Mouse (Mus musculus): Measurements from ENCODE around the gene Lrmda. TPM values are rescaled to one million over a fixed set of nuclear protein-coding genes. Genes with fewer than 3 reads are reported as not detected.

The Lrmda gene
- polyA plus RNA-seq, 1 experiment = not detected

DNA sequence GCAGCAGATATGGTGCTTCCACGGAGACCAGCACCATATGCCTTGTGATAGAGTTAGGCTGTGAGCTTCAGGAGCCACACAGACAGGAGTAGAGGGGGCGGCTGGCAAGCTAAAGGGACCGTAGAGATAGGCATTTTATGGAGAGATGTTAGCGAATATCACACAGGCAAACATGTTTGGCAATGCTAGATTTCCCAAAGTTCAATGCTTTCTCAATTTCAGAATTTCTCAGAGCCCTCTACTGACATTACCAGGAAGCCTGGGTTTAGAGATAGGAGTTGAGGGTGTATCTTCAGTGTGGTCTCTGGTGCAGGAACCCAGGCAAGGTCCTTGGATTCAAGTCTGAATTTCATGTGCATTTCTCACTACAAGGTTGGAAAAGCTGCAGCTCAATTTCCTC lies 36.7 kb downstream of the Lrmda start:
- TF ChIP-seq CTCF (IDR thresholded peaks at IDR 0.05; ENCODE audit: borderline replicate concordance, insufficient read depth, low read length) (no peak), POLR2A (IDR thresholded peaks at IDR 0.05; ENCODE audit: low read depth, low read length) (no peak)
- Histone ChIP-seq H3K4me1 (ENCODE audit: control insufficient read depth, insufficient read depth, low read length) (peaks cover 4% of the 10 kb centered on the region; the same call in 1 of the 2 replicates), H3K4me3 (ENCODE audit: insufficient read depth, low read length) (no peak overlapping the region), H3K27ac (ENCODE audit: insufficient read depth, low read length) (no peak overlapping the region)

DNA sequence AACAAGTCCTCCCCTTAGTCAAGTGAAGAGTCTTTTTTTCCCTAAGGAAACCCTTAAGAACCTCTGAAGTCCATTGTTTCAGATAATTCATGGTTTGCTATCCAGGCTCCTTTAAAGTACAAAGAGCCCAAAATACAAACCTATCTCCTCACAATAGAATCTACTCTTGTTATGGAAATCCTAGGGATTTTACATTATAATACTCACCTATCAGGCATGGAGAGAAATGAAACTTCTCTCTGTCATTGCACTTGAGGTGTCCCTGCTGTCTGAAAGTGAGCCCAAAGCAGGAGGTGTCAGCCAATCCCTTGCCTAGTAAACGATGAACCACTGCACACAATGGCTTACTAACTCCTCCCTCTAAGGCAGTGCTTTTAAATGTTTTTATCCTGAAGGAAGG lies 39.2 kb downstream of the Lrmda start:
- TF ChIP-seq POLR2A (IDR thresholded peaks at IDR 0.05; ENCODE audit: low read depth, low read length) (no peak), CTCF (IDR thresholded peaks at IDR 0.05; ENCODE audit: borderline replicate concordance, insufficient read depth, low read length) (no peak)
- Histone ChIP-seq H3K27ac (ENCODE audit: insufficient read depth, low read length) (no peak overlapping the region), H3K4me1 (ENCODE audit: control insufficient read depth, insufficient read depth, low read length) (no peaks in the 10 kb centered on the region), H3K4me3 (ENCODE audit: insufficient read depth, low read length) (no peak overlapping the region)

DNA sequence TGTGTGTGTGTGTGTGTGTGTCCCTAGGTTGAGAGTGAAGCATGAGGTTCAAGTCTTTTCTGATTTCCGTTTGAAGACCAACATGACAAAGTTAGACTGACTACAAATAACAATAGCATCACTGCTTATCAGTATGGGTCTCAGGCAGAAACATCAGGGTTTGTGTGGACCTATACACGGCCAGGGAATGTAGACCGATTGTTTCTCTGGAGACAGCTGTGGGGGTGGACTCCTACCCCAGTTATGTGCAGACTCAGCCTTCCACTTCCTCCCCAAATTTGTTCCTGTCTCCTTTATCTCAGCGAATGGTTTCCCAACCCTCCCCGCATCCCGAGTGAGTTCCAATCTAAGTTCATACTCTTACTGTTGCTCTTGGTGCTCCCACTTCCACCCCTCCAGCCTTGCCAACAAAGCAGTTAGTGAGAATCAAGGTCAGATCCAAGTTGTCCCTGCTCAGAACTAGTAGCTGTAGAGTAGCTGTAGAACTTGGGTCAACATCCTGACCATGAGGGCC lies 39.9 kb downstream of the Lrmda start:
- TF ChIP-seq POLR2A (IDR thresholded peaks at IDR 0.05; ENCODE audit: low read depth, low read length) = no peak
- no peak for TF ChIP-seq CTCF (IDR thresholded peaks at IDR 0.05; ENCODE audit: borderline replicate concordance, insufficient read depth, low read length)
- Histone ChIP-seq H3K4me3 (ENCODE audit: insufficient read depth, low read length) (no peak overlapping the region), H3K4me1 (ENCODE audit: control insufficient read depth, insufficient read depth, low read length) (no peaks in the 10 kb centered on the region), H3K27ac (ENCODE audit: insufficient read depth, low read length) (no peak overlapping the region)

DNA sequence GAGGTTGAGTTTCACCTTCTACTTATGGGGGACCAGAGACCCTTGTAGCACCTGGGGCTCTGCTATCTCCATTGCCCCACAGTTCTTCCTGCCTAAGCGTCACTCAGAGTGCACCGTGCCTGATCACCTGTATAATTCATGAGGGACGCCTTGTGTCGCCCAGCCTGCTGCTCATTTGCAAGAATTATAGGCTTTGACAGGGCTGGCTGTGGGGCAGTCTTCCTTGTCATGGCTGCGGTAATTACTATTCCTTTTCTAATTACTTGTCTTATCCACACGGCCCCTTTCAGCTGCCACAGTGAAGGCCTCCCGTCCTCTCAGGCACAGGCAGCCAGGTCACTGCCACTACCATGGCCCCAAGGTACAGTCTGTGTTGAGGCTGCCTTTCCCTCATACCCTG lies 41.3 kb downstream of the Lrmda start:
- no peak for TF ChIP-seq POLR2A (IDR thresholded peaks at IDR 0.05; ENCODE audit: low read depth, low read length)
- TF ChIP-seq CTCF (IDR thresholded peaks at IDR 0.05; ENCODE audit: borderline replicate concordance, insufficient read depth, low read length) = no peak
- Histone ChIP-seq H3K4me3 (ENCODE audit: insufficient read depth, low read length) (no peak overlapping the region), H3K27ac (ENCODE audit: insufficient read depth, low read length) (no peak overlapping the region), H3K4me1 (ENCODE audit: control insufficient read depth, insufficient read depth, low read length) (no peaks in the 10 kb centered on the region)

DNA sequence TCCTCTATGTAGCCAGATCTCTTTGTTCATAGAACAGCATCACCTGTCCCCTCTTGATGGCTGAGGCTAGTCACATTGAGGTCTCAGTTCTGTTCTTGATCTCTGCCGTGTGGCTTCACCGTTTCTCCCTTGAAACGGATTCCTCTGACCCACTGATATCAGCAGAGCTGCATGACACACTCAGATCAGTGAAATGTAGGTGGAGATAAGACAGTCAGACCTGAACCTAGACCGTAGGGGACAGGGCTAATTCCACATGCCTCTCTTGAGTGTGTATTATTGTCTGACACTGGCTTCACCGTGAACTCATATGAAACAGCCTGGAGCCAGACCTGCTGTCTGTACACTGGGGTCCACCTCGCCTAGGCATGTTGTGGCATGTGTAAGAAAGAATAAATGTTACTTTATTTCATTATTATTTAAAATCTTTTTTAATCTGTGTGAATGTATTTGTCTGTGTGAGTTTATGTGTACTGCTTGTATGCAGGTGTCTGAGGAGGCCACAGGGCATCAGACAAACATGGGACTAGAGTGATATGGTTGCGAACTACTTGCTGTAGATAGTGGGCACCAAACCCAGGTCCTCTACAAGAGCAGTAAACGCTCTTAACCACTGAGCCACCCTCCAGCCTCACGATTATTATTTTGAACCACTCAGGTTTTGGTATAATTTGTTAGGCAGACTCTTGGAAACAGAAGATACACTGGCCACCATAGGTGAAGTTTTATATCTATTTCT lies 42.8 kb downstream of the Lrmda start:
- no peak overlapping the region for H3K27ac ChIP-seq (ENCODE audit: insufficient read depth, low read length)
- H3K4me1 ChIP-seq (ENCODE audit: control insufficient read depth, insufficient read depth, low read length) = no peaks in the 10 kb centered on the region
- no peak overlapping the region for H3K4me3 ChIP-seq (ENCODE audit: insufficient read depth, low read length)
- TF ChIP-seq POLR2A (IDR thresholded peaks at IDR 0.05; ENCODE audit: low read depth, low read length) = no peak
- no peak for TF ChIP-seq CTCF (IDR thresholded peaks at IDR 0.05; ENCODE audit: borderline replicate concordance, insufficient read depth, low read length)

DNA sequence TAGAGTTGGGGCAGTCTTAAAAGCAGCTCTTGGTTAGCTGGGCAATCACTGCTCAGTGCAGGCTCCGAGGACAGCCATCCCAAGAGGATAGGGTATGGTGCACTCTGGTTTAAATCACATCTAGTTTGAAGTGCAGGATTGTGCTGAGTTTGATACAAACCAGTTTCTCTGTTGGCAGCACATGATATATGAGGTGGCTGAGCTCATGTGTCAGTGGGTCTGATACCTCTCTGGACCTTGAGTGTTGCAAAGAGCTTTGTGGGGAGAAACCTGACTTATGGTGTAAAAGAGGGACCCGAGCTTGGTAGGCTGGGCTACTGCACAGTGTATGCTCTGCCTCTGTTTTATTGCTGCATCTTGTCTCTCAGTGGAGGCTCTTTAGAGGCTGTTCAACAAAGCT lies 49.7 kb downstream of the Lrmda start:
- Histone ChIP-seq H3K4me3 (ENCODE audit: insufficient read depth, low read length) (no peak overlapping the region), H3K4me1 (ENCODE audit: control insufficient read depth, insufficient read depth, low read length) (no peaks in the 10 kb centered on the region), H3K27ac (ENCODE audit: insufficient read depth, low read length) (no peak overlapping the region)
- no peak for TF ChIP-seq POLR2A (IDR thresholded peaks at IDR 0.05; ENCODE audit: low read depth, low read length)
- TF ChIP-seq CTCF (IDR thresholded peaks at IDR 0.05; ENCODE audit: borderline replicate concordance, insufficient read depth, low read length) = no peak

DNA sequence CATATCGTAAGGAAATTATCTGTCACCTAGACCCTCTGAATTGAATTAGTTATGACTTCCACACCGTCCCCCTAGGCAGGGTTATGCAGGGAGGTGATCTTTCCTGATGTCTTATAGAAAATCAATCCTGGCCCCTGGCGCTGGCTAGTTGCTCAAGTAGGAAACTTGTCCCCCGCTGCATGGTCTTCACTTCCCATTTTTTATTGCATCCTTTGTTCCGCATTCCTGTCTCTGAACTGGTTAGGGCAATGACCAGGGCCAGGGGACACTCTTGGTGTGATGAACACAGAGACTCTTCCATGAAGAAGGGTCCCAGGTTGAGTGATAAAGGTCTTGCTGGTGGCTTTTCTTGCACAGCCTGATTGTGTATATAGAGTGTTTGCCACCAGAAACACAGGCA lies 53.9 kb downstream of the Lrmda start:
- no peak for TF ChIP-seq POLR2A (IDR thresholded peaks at IDR 0.05; ENCODE audit: low read depth, low read length)
- no peak for TF ChIP-seq CTCF (IDR thresholded peaks at IDR 0.05; ENCODE audit: borderline replicate concordance, insufficient read depth, low read length)
- Histone ChIP-seq H3K4me3 (ENCODE audit: insufficient read depth, low read length) (no peak overlapping the region), H3K4me1 (ENCODE audit: control insufficient read depth, insufficient read depth, low read length) (no peaks in the 10 kb centered on the region), H3K27ac (ENCODE audit: insufficient read depth, low read length) (no peak overlapping the region)

DNA sequence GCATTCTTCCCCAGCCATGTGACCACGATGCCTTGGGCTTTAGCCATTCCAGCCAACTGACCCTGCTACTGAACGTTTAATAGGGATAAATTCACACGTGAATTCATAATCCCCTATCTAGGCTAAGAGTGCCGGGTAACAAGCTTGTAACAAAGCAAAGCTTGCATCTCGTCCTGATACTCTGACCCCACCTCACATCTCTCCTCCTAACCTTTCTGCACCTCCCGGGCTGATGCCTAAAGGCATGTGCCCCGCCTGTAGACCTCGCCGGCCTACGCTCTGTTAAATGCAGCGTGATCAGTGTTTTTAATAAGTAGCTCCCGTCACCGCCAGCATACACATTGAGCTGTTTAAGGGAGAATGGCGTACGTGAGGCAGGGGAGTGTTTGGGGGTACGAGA lies 54.7 kb downstream of the Lrmda start:
- H3K27ac ChIP-seq (ENCODE audit: insufficient read depth, low read length) = no peak overlapping the region
- TF ChIP-seq CTCF (IDR thresholded peaks at IDR 0.05; ENCODE audit: borderline replicate concordance, insufficient read depth, low read length) (no peak), POLR2A (IDR thresholded peaks at IDR 0.05; ENCODE audit: low read depth, low read length) (no peak)

DNA sequence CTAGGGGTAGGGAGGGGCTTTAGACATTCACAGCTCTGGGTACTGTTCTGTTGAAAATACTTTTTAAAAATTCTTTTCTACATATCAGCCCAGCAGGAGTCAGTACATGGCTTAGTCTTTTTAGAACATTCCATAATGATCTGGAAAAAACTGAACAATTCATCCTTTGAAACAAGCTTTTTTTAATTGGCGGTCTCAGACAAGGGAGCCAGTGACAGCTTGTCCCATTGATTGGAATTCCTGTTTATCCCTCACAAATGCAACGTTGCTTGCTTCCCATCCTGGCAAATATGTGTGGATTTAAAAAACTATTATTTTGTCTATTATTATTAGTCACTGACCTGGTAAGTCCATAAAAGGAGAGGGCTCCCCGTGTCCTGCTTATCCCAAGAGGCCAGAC lies 64.4 kb downstream of the Lrmda start:
- H3K27ac ChIP-seq (ENCODE audit: insufficient read depth, low read length) = no peak overlapping the region
- H3K4me3 ChIP-seq (ENCODE audit: insufficient read depth, low read length) = no peak overlapping the region
- no peaks in the 10 kb centered on the region for H3K4me1 ChIP-seq (ENCODE audit: control insufficient read depth, insufficient read depth, low read length)
- TF ChIP-seq POLR2A (IDR thresholded peaks at IDR 0.05; ENCODE audit: low read depth, low read length) = no peak
- TF ChIP-seq CTCF (IDR thresholded peaks at IDR 0.05; ENCODE audit: borderline replicate concordance, insufficient read depth, low read length) = no peak

More for the DNA sequence above, 54.7 kb downstream of the Lrmda start:
- Histone ChIP-seq H3K4me1 (ENCODE audit: control insufficient read depth, insufficient read depth, low read length) (no peaks in the 10 kb centered on the region), H3K4me3 (ENCODE audit: insufficient read depth, low read length) (no peak overlapping the region)

DNA sequence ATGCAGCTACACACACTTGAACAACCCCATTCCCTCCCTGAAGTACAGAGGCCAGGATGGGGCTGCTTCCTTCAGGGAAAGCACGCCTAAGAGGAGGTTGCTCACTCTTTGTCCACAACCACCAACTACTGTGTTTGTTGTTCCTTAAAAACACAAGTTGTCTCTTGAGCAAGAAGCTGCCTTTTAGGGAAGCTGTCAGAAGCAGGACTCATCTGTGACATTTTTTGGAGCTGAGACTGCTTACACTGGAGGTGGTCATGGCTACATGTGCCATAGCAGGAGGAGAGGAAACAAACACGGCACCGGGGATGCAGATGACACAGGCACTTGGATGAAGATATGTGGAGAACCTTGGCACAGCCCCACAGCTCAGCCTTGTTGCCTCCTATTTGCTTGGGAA lies 65.9 kb downstream of the Lrmda start:
- Histone ChIP-seq H3K4me3 (ENCODE audit: insufficient read depth, low read length) (no peak overlapping the region), H3K27ac (ENCODE audit: insufficient read depth, low read length) (no peak overlapping the region), H3K4me1 (ENCODE audit: control insufficient read depth, insufficient read depth, low read length) (peaks cover 2% of the 10 kb centered on the region; the same call in 1 of the 2 replicates)
- TF ChIP-seq POLR2A (IDR thresholded peaks at IDR 0.05; ENCODE audit: low read depth, low read length) (no peak), CTCF (IDR thresholded peaks at IDR 0.05; ENCODE audit: borderline replicate concordance, insufficient read depth, low read length) (no peak)
